ENCODE assay signal across 8 mouse cellular contexts in the genomic region with DNA sequence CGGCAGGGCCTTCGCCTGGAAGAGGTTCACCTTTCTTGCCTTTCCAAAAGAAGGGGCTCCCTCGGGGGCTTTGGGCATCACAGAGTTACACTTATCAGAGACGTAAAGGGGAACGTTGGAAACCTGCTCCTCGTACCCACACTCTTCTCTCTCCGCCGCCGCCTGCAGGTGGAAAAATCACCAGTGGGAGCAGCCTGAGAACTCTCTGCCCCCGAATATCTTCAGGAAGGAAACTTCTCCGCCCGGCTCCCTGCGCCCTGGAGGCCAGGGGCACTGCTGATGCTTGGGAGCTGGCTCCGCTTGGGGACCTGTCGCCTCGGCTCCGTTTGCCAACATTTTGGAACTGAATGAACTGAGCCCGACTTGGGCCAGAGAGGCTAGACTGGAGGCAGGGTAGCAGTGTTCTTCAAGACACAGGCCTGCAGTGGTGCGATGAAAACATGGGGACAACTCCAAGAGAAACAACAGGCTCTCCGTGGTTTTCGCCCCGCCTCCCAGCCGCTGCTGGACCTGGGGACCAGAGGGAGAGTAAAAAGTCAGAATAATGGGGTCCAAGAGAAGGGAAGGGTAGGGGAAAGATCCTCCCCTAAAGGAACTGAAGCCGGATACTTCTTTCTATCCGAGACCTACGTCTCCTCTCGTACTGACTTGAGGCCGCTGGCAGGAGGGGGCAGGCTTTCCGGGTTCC. TPM values are rescaled to one million over a fixed set of nuclear protein-coding genes. Genes with fewer than 3 reads are reported as not detected.
DNase-seq lines count a peak whose midpoint lies in the region; ATAC-seq lines count a peak whose summit lies in the region.

No protein-coding gene starts in this region.

- H3K4me2 ChIP-seq in embryonic facial prominence, embryonic 12.5 days (replicated peaks), result peak overlapping the region; percentile 88
- H3K4me2 ChIP-seq in limb, embryonic 11.5 days (ENCODE audit: low read depth, severe bottlenecking), result peak overlapping the region; percentile 96
- peak overlapping the region; percentile 96 for H3K4me2 ChIP-seq in neural tube, embryonic 15.5 days

- WGBS in embryonic facial prominence, embryonic 12.5 days, result 1% methylated on average over 29 of the region's 29 CpGs
- under 1% methylated on average over 29 of the region's 29 CpGs for WGBS in limb, embryonic 11.5 days
- WGBS in neural tube, embryonic 15.5 days, result 1% methylated on average over 29 of the region's 29 CpGs

- intact Hi-C loops in heart, postnatal 10 days (cut with DNase I), result loop anchor here (2.0 kb wide), 1 partner anchor 580 kb away; no protein-coding TSS in a partner anchor

- H3K4me1 ChIP-seq in embryonic facial prominence, embryonic 12.5 days, result peaks cover 25% of the 10 kb centered on the region
- peaks cover 30% of the 10 kb centered on the region for H3K4me1 ChIP-seq in limb, embryonic 11.5 days (ENCODE audit: control insufficient read depth, insufficient read depth, low read length)
- H3K4me1 ChIP-seq in neural tube, embryonic 15.5 days, result peaks cover 62% of the 10 kb centered on the region

- peak overlapping the region; percentile 77 for H3K4me3 ChIP-seq in embryonic facial prominence, embryonic 12.5 days
- H3K4me3 ChIP-seq in limb, embryonic 11.5 days (ENCODE audit: low read depth, low read length), result peak overlapping the region; percentile 94
- H3K4me3 ChIP-seq in neural tube, embryonic 15.5 days (replicated peaks), result peak overlapping the region; percentile 55

- H3K36me3 ChIP-seq in embryonic facial prominence, embryonic 12.5 days, result peaks cover 14% of the 10 kb centered on the region; the same call in 1 of the 2 replicates
- peaks cover 6% of the 10 kb centered on the region; the same call in 1 of the 2 replicates for H3K36me3 ChIP-seq in limb, embryonic 11.5 days (ENCODE audit: control insufficient read depth, insufficient read depth, low read length)
- H3K36me3 ChIP-seq in neural tube, embryonic 15.5 days, result no peaks in the 10 kb centered on the region

- no peaks in the 10 kb centered on the region for H3K9me3 ChIP-seq in embryonic facial prominence, embryonic 12.5 days
- no peaks in the 10 kb centered on the region for H3K9me3 ChIP-seq in limb, embryonic 11.5 days (ENCODE audit: control insufficient read depth, low read length)
- no peaks in the 10 kb centered on the region for H3K9me3 ChIP-seq in neural tube, embryonic 15.5 days (replicated peaks)

- peak overlapping the region; percentile 99 for H3K27ac ChIP-seq in embryonic facial prominence, embryonic 12.5 days
- peak overlapping the region; percentile 99 for H3K27ac ChIP-seq in limb, embryonic 11.5 days (replicated peaks; ENCODE audit: low read depth, low read length)
- peak overlapping the region; percentile 58 for H3K27ac ChIP-seq in neural tube, embryonic 15.5 days (replicated peaks)

- peaks cover 2% of the 10 kb centered on the region; the same call in 1 of the 2 replicates for H3K27me3 ChIP-seq in embryonic facial prominence, embryonic 12.5 days
- H3K27me3 ChIP-seq in limb, embryonic 11.5 days (ENCODE audit: control insufficient read depth, insufficient read depth, low read length), result no peaks in the 10 kb centered on the region
- H3K27me3 ChIP-seq in neural tube, embryonic 15.5 days (replicated peaks), result peaks cover 32% of the 10 kb centered on the region

- ATAC-seq in embryonic facial prominence, embryonic 12.5 days (ENCODE audit: insufficient number of reproducible peaks, insufficient read depth, low FRiP score, low TSS enrichment), result peak; percentile 11; the same call in 1 of the 2 replicates
- ATAC-seq in limb, embryonic 11.5 days (ENCODE audit: insufficient number of reproducible peaks, low FRiP score, low TSS enrichment, low read depth), result no peak
- no peak for ATAC-seq in neural tube, embryonic 15.5 days (ENCODE audit: low FRiP score)

- peak overlapping the region; percentile 94 for H3K9ac ChIP-seq in embryonic facial prominence, embryonic 12.5 days
- peak overlapping the region; percentile 97 for H3K9ac ChIP-seq in limb, embryonic 11.5 days (ENCODE audit: low read length)
- H3K9ac ChIP-seq in neural tube, embryonic 15.5 days (replicated peaks), result peak overlapping the region; percentile 44

- DNase-seq in ovary, postnatal 10 days (ENCODE audit: low spot score), result peak; percentile 24
- no peak for DNase-seq in ovary, postnatal 14 days (ENCODE audit: low spot score)
- peak; percentile 32 to 34 for DNase-seq in heart, postnatal 10 days
- DNase-seq in limb, embryonic 11.5 days (ENCODE audit: low spot score), result peak; percentile 82
- no peak for DNase-seq in spleen, postnatal 14 days (ENCODE audit: low spot score in 2 of 2)
- DNase-seq in cerebellum, adult 8-10 months, result no peak

RNA-seq across cellular contexts. Expression of gene Wnt5a, which starts 5.9 kb away (rescaled TPM):
- 91.5 and 117 TPM in 2 replicates for polyA plus RNA-seq in embryonic facial prominence, embryonic 12.5 days (2016; fragmentation: Nextera tagmentation; extraction: Ambion mirVana)
- total RNA-seq in heart, postnatal 10 days (2021), result 10 to 100 TPM in 1 of 2 experiments, 1 to 10 TPM in 1; 7.4 to 13.3 TPM
- polyA plus RNA-seq in limb, embryonic 11.5 days (2014; fragmentation: Nextera tagmentation; extraction: Ambion mirVana), result 110 and 115 TPM in 2 replicates
- 14.9 and 18.9 TPM in 2 replicates for polyA plus RNA-seq in neural tube, embryonic 15.5 days (2015; fragmentation: Nextera tagmentation; extraction: Ambion mirVana)

Comparison
In these comparisons a context has a peak if more than half of its experiments do, and no peak if none do; other contexts are left out.
1. DNase-seq: peak in ovary, postnatal 10 days (single experiment), heart, postnatal 10 days (2 of 2) and limb, embryonic 11.5 days (single experiment); none in ovary, postnatal 14 days (single experiment), spleen, postnatal 14 days (0 of 2) and cerebellum, adult 8-10 months (single experiment).
2. H3K9ac ChIP-seq: peak in every context shown above with its lines; median percentile 97 in limb, embryonic 11.5 days; 94 in embryonic facial prominence, embryonic 12.5 days; 44 in neural tube, embryonic 15.5 days.
3. Peak in every context shown above with its lines, with median percentiles within 50 percentile points of each other: H3K27ac ChIP-seq, H3K4me2 ChIP-seq and H3K4me3 ChIP-seq.